Mouse (Mus musculus) urinary bladder, adult 18-20 months (tissue): Measurements from ENCODE around the gene Ccdc107.

Experiments
- DNase-seq, 2 experiments: peaks; one replicate each; pipeline ENCODE4 v3.0.0; 2022; ENCODE audit warnings: low spot score in 2 of 2, mixed read lengths in 2 of 2

The Ccdc107 gene

GRCm38 (mm10) chr4:43492821-43493185, at the start of gene Ccdc107:
Ccdc107 (plus strand) TSS chr4:43492900.
- DNase-seq, result peak; percentile 72 to 92

- DNase-seq, result peak in 1 of 2 experiments; percentile 50
Measured at GRCm38 (mm10) chr4:43443511-43443910, 49.2 kb upstream of the Ccdc107 start.

- DNase-seq, result no peak
Measured at GRCm38 (mm10) chr4:43447251-43447650, 45.4 kb upstream of the Ccdc107 start.

- no peak for DNase-seq
Measured at GRCm38 (mm10) chr4:43448554-43448953, 44.1 kb upstream of the Ccdc107 start.

- DNase-seq, result no peak
Measured at GRCm38 (mm10) chr4:43452315-43452714, 40.4 kb upstream of the Ccdc107 start.

GRCm38 (mm10) chr4:43453413-43453812, 39.3 kb upstream of the Ccdc107 start:
- no peak for DNase-seq

GRCm38 (mm10) chr4:43454041-43454836, 38.5 kb upstream of the Ccdc107 start, which contains the start of gene Cd72:
Cd72 (minus strand) TSS chr4:43454628.
- DNase-seq, result no peak

GRCm38 (mm10) chr4:43456470-43456869, 36.2 kb upstream of the Ccdc107 start:
- DNase-seq, result no peak

GRCm38 (mm10) chr4:43457124-43457523, 35.6 kb upstream of the Ccdc107 start:
- DNase-seq, result no peak

GRCm38 (mm10) chr4:43463102-43463501, 29.6 kb upstream of the Ccdc107 start:
- DNase-seq, result no peak

- DNase-seq, result no peak
Measured at GRCm38 (mm10) chr4:43465935-43466334, 26.8 kb upstream of the Ccdc107 start.

GRCm38 (mm10) chr4:43466872-43467271, 25.8 kb upstream of the Ccdc107 start:
- no peak for DNase-seq

GRCm38 (mm10) chr4:43470301-43470700, 22.4 kb upstream of the Ccdc107 start:
- DNase-seq, result no peak

GRCm38 (mm10) chr4:43473636-43474035, 19.1 kb upstream of the Ccdc107 start:
- no peak for DNase-seq

- DNase-seq, result no peak
Measured at GRCm38 (mm10) chr4:43476604-43477003, 16.1 kb upstream of the Ccdc107 start.

- peak; percentile 66 to 82 for DNase-seq
Measured at GRCm38 (mm10) chr4:43477857-43478533, 14.7 kb upstream of the Ccdc107 start.

GRCm38 (mm10) chr4:43478534-43478858, 14.2 kb upstream of the Ccdc107 start:
- no peak for DNase-seq

GRCm38 (mm10) chr4:43478906-43479832, 13.5 kb upstream of the Ccdc107 start:
- peak in 1 of 2 experiments; percentile 41 for DNase-seq

GRCm38 (mm10) chr4:43480985-43481384, 11.7 kb upstream of the Ccdc107 start:
- no peak for DNase-seq

- DNase-seq, result no peak
Measured at GRCm38 (mm10) chr4:43481894-43482456, 10.7 kb upstream of the Ccdc107 start.

GRCm38 (mm10) chr4:43482591-43482990, 10.1 kb upstream of the Ccdc107 start:
- DNase-seq, result no peak
